Mouse (Mus musculus): Measurements from ENCODE around the gene Scamp2. TPM values are rescaled to one million over a fixed set of nuclear protein-coding genes. Genes with fewer than 3 reads are reported as not detected.

Scamp2 gene
- polyA plus RNA-seq, 1 experiment from 2014 or later, result 58.8 TPM

Other genes with a start within 250 kb of the Scamp2 start
- 25.6 and 26.0 TPM in 2 replicates for gene Ppcdc, start 120.8 kb upstream of the Scamp2 start, polyA plus RNA-seq (2015; fragmentation: Nextera tagmentation; extraction: Ambion mirVana)
- gene Scamp5, start 92.9 kb upstream of the Scamp2 start, polyA plus RNA-seq (2015; fragmentation: Nextera tagmentation; extraction: Ambion mirVana), result 86.3 and 94.6 TPM in 2 replicates
- 15.6 and 16.2 TPM in 2 replicates for gene Rpp25, start 56.9 kb upstream of the Scamp2 start, polyA plus RNA-seq (2015; fragmentation: Nextera tagmentation; extraction: Ambion mirVana)
- 875 and 879 TPM in 2 replicates for gene Cox5a, start 39.7 kb upstream of the Scamp2 start, polyA plus RNA-seq (2015; fragmentation: Nextera tagmentation; extraction: Ambion mirVana)
- gene Fam219b, start 23.4 kb upstream of the Scamp2 start, polyA plus RNA-seq (2015; fragmentation: Nextera tagmentation; extraction: Ambion mirVana), result 21.6 and 22.4 TPM in 2 replicates
- 67.9 and 75.2 TPM in 2 replicates for gene Mpi, start 8.2 kb upstream of the Scamp2 start, polyA plus RNA-seq (2015; fragmentation: Nextera tagmentation; extraction: Ambion mirVana)
- gene Ulk3, start 28.5 kb downstream of the Scamp2 start, polyA plus RNA-seq (2015; fragmentation: Nextera tagmentation; extraction: Ambion mirVana), result 28.6 and 30.5 TPM in 2 replicates
- 0.21 and 0.48 TPM in 2 replicates for gene Cplx3, start 45.3 kb downstream of the Scamp2 start, polyA plus RNA-seq (2015; fragmentation: Nextera tagmentation; extraction: Ambion mirVana)
- not detected in 2 replicates for gene Lman1l, start 59.8 kb downstream of the Scamp2 start, polyA plus RNA-seq (2015; fragmentation: Nextera tagmentation; extraction: Ambion mirVana)
- 43.6 and 45.0 TPM in 2 replicates for gene Csk, start 92.7 kb downstream of the Scamp2 start, polyA plus RNA-seq (2015; fragmentation: Nextera tagmentation; extraction: Ambion mirVana)
- not detected in 2 replicates for gene Cyp1a2, start 122.8 kb downstream of the Scamp2 start, polyA plus RNA-seq (2015; fragmentation: Nextera tagmentation; extraction: Ambion mirVana)
- 0.09 and 0.12 TPM in 2 replicates for gene Cyp1a1, start 127.0 kb downstream of the Scamp2 start, polyA plus RNA-seq (2015; fragmentation: Nextera tagmentation; extraction: Ambion mirVana)
- 33.8 and 35.4 TPM in 2 replicates for gene Edc3, start 147.6 kb downstream of the Scamp2 start, polyA plus RNA-seq (2015; fragmentation: Nextera tagmentation; extraction: Ambion mirVana)
- gene Clk3, start 204.9 kb downstream of the Scamp2 start, polyA plus RNA-seq (2015; fragmentation: Nextera tagmentation; extraction: Ambion mirVana), result 71.2 and 72.4 TPM in 2 replicates